Mouse (Mus musculus) lung, postnatal 0 days (tissue): Measurements from ENCODE around the gene Dpysl4. TPM values are rescaled to one million over a fixed set of nuclear protein-coding genes. Genes with fewer than 3 reads are reported as not detected.

ENCODE experiments used
- ATAC-seq: fragments of 200-750 bp; cut with Nextera tagmentation; 2 replicates; pipeline ENCODE4 v1.8.0; 2017; ENCODE audit warnings: moderate library complexity
- DNase-seq: peaks from one replicate; pipeline ENCODE4 v3.0.0-alpha.2; 2016; ENCODE audit warnings: low spot score
- H3K27ac ChIP-seq: fragments of 300-500 bp; sonication (generic); 2 replicates; pipeline ENCODE4 v1.5.1; 2014; ENCODE audit warnings: antibody characterized with exemption, mild to moderate bottlenecking, low read length, mixed read lengths
- H3K27me3 ChIP-seq: fragments of 300-500 bp; sonication (generic); replicated peaks from 2 replicates; pipeline ENCODE4 v1.6.1; 2014; ENCODE audit warnings: low read length, mixed read lengths; ENCODE audit not compliant: insufficient read depth
- H3K36me3 ChIP-seq: fragments of 300-500 bp; sonication (generic); 2 replicates; pipeline ENCODE4 v1.6.1; 2014; ENCODE audit warnings: low read length, mixed read lengths; ENCODE audit not compliant: insufficient read depth
- H3K4me1 ChIP-seq: fragments of 300-500 bp; sonication (generic); 2 replicates; pipeline ENCODE4 v1.6.1; 2014; ENCODE audit warnings: antibody characterized with exemption, low read depth, low read length, mixed read lengths; ENCODE audit not compliant: insufficient read depth
- H3K4me2 ChIP-seq: fragments of 300-500 bp; sonication (generic); replicated peaks from 2 replicates; pipeline ENCODE4 v1.6.1; 2014; ENCODE audit warnings: low read depth, mild to moderate bottlenecking, low read length, moderate library complexity, mixed read lengths
- H3K4me3 ChIP-seq: fragments of 300-500 bp; sonication (generic); 2 replicates; pipeline ENCODE4 v1.5.1; 2014; ENCODE audit warnings: low read depth, low read length
- H3K9ac ChIP-seq: fragments of 300-500 bp; sonication (generic); replicated peaks from 2 replicates; pipeline ENCODE4 v1.6.1; 2014; ENCODE audit warnings: low read depth, mild to moderate bottlenecking
- H3K9me3 ChIP-seq: fragments of 300-500 bp; sonication (generic); 2 replicates; pipeline ENCODE4 v1.6.1; 2016; ENCODE audit warnings: low read length, mixed read lengths
- CTCF ChIP-seq: IDR thresholded peaks from 2 replicates; pipeline ENCODE4 v1.5.1; 2016; ENCODE audit warnings: antibody characterized with exemption, mild to moderate bottlenecking
- EP300 ChIP-seq: IDR thresholded peaks from 2 replicates; pipeline ENCODE4 v1.6.1; 2016; ENCODE audit warnings: antibody characterized with exemption, mild to moderate bottlenecking, control low read depth
- WGBS: fragments of 180-500 bp; shearing (Covaris S2); extraction: QIAGEN DNeasy Blood & Tissue Kit; methylation state at CpG from one replicate; pipeline ENCODE4 v1.1.7; 2014; 5-methylcytosine and 5-hydroxymethylcytosine counted together
- polyA plus RNA-seq: library from polyadenylated mRNA; unstranded; fragments of >200 nt; fragmentation: Nextera tagmentation; extraction: Ambion mirVana; gene quantifications from 2 replicates; pipeline ENCODE4 v1.2.1, GENCODE M21; 2015

The Dpysl4 gene
- polyA plus RNA-seq, 1 experiment from 2014 or later: 0.54 TPM

- Histone ChIP-seq H3K27me3 (no peaks in the 10 kb centered on the region), H3K9me3 (no peaks in the 10 kb centered on the region), H3K9ac (no peak overlapping the region), H3K36me3 (no peaks in the 10 kb centered on the region), H3K4me1 (no peaks in the 10 kb centered on the region), H3K4me2 (no peak overlapping the region), H3K27ac (no peak overlapping the region), H3K4me3 (no peak overlapping the region)
- no peak for TF ChIP-seq EP300
- TF ChIP-seq CTCF: no peak
- no peak for DNase-seq
- 74% methylated on average over 7 of the region's 7 CpGs for WGBS
- no peak for ATAC-seq
Measured at GRCm38 (mm10) chr7:139093781-139094180, 8.0 kb downstream of the Dpysl4 start.

- Histone ChIP-seq H3K4me3 (no peak overlapping the region), H3K27ac (no peak overlapping the region), H3K4me2 (no peak overlapping the region), H3K27me3 (no peaks in the 10 kb centered on the region), H3K9me3 (no peaks in the 10 kb centered on the region), H3K4me1 (no peaks in the 10 kb centered on the region), H3K36me3 (no peaks in the 10 kb centered on the region), H3K9ac (no peak overlapping the region)
- 75% methylated on average over 6 of the region's 6 CpGs for WGBS
- TF ChIP-seq CTCF (no peak), EP300 (no peak)
- ATAC-seq: no peak
- DNase-seq: no peak
Measured at GRCm38 (mm10) chr7:139094761-139095160, 9.0 kb downstream of the Dpysl4 start.

DNA sequence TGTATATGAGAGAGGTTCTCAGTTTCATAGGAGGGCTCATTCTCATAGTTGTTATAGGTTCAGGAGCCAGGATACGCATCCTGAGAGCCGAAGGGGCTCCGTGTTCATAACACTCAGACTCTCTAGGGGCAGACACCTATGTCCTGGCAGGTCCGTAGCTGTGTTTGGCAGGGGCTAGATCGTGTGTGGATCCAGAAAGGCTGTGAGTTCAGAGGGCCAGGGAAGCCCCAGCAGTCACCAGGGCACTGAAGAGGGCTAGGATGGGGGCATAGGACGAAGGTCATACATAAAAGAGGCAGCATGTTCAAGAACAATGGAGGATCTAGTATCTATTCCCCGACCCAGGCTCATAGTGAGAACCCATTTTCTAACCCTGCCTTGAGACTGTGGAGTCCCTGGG is 9.5 kb downstream of the Dpysl4 start:
- ATAC-seq: no peak
- WGBS: 85% methylated on average over 7 of the region's 7 CpGs

DNA sequence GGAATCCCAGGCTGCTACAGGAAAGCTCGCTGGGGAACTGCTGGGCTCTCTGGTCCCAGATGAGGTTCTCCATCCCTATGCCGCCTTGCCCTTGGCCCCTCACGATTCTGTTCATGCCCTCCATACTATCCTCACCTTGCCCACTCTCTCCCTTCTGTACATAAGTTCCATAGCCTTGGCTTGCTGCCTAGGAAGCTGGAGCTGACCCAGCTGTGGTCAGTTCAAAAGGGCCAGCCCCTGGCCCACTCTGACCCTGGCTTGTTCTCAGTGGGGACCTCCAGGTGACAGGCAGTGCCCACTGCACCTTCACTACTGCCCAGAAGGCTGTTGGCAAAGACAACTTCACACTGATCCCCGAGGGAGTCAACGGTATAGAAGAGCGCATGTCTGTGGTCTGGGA is 10.6 kb downstream of the Dpysl4 start:
- Histone ChIP-seq H3K27ac (no peak overlapping the region), H3K4me2 (no peak overlapping the region), H3K9ac (no peak overlapping the region), H3K36me3 (no peaks in the 10 kb centered on the region), H3K9me3 (no peaks in the 10 kb centered on the region), H3K4me1 (no peaks in the 10 kb centered on the region), H3K4me3 (no peak overlapping the region), H3K27me3 (no peaks in the 10 kb centered on the region)
- ATAC-seq (no peak), DNase-seq (no peak)
- no peak for TF ChIP-seq EP300
- TF ChIP-seq CTCF: no peak
- WGBS: 77% methylated on average over 6 of the region's 6 CpGs

More for the DNA sequence above, 9.5 kb downstream of the Dpysl4 start:
- no peaks in the 10 kb centered on the region for H3K36me3 ChIP-seq
- H3K27ac ChIP-seq: no peak overlapping the region
- H3K4me2 ChIP-seq: no peak overlapping the region
- H3K9ac ChIP-seq: no peak overlapping the region
- no peak for DNase-seq
- no peaks in the 10 kb centered on the region for H3K9me3 ChIP-seq
- TF ChIP-seq CTCF: no peak
- TF ChIP-seq EP300: no peak
- no peaks in the 10 kb centered on the region for H3K4me1 ChIP-seq
- H3K27me3 ChIP-seq: no peaks in the 10 kb centered on the region
- no peak overlapping the region for H3K4me3 ChIP-seq

GRCm38 (mm10) chr7:139100531-139101095 is 14.8 kb downstream of the Dpysl4 start:
- Histone ChIP-seq H3K4me3 (no peak overlapping the region), H3K4me1 (no peaks in the 10 kb centered on the region), H3K27ac (no peak overlapping the region), H3K4me2 (no peak overlapping the region), H3K27me3 (no peaks in the 10 kb centered on the region), H3K9me3 (no peaks in the 10 kb centered on the region), H3K36me3 (no peaks in the 10 kb centered on the region), H3K9ac (no peak overlapping the region)
- no peak for ATAC-seq
- 60% methylated on average over 12 of the region's 12 CpGs for WGBS
- TF ChIP-seq CTCF (no peak), EP300 (no peak)
- DNase-seq: no peak

DNA sequence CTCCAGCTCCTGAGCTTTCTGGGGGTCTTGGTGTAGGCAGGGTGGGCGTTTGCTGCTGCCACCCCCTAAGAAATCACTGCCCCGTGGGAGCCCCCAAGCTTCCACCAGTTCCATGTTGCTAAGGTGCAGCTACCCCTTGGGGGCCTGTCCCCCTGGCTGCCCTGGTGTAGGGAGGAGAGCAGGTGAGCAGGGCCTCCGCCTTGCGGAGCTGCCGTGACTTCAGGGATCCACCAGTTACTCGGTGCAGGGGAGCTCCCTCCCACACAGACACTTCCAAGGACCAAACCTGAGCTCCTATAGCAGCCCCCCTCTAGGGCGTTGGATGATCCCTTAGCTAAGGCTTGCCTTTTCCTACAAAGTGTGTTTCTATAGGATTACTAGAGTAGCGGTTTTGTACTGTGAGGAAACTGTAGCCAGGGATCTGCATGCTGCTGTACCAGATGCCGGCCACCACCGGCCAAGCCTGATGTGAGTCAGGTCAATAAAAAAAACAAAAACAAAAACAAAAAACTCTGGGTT is 15.5 kb downstream of the Dpysl4 start:
- H3K4me1 ChIP-seq: no peaks in the 10 kb centered on the region
- no peaks in the 10 kb centered on the region for H3K9me3 ChIP-seq
- no peak for ATAC-seq
- 73% methylated on average over 10 of the region's 10 CpGs for WGBS
- H3K4me2 ChIP-seq: no peak overlapping the region
- TF ChIP-seq CTCF (no peak), EP300 (no peak)
- no peak overlapping the region for H3K4me3 ChIP-seq
- no peak overlapping the region for H3K27ac ChIP-seq
- DNase-seq: no peak
- H3K9ac ChIP-seq: no peak overlapping the region
- H3K36me3 ChIP-seq: no peaks in the 10 kb centered on the region
- H3K27me3 ChIP-seq: no peaks in the 10 kb centered on the region

DNA sequence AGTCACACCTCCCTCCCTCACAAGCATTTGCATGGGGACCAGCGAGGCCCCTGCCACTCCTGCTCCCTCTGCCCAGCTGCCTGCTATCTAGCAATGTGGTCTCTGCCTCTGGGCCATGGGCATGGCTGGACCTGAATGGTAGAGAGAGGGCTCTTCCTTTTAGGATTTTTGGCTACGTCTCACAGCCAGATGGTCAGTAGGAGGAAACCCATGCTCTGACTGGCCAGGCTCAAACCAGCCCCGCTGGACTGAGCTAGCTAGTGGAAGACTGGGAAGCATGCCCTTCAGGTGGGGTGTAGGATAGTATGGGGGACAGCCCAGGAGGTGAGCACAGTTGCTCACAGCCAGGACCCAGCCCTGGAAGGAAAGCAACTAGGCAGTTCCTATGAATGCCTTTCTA is 16.0 kb downstream of the Dpysl4 start:
- no peak overlapping the region for H3K4me3 ChIP-seq
- ATAC-seq: no peak
- H3K9ac ChIP-seq: no peak overlapping the region
- H3K4me1 ChIP-seq: no peaks in the 10 kb centered on the region
- H3K27ac ChIP-seq: no peak overlapping the region
- 74% methylated on average over 3 of the region's 3 CpGs for WGBS
- H3K27me3 ChIP-seq: no peaks in the 10 kb centered on the region
- H3K4me2 ChIP-seq: no peak overlapping the region
- H3K9me3 ChIP-seq: no peaks in the 10 kb centered on the region
- no peak for DNase-seq
- no peak for TF ChIP-seq EP300
- TF ChIP-seq CTCF: no peak
- H3K36me3 ChIP-seq: no peaks in the 10 kb centered on the region
